Mouse (Mus musculus) liver, adult (tissue): Measurements from ENCODE around the gene Tubb2b.

Experiments
- GATA4 ChIP-seq: IDR thresholded peaks from 2 replicates; pipeline ENCODE4 v1.6.1; 2014; ENCODE audit warnings: mild to moderate bottlenecking, low read length; ENCODE audit not compliant: insufficient replicate concordance

Gene Tubb2b

DNA sequence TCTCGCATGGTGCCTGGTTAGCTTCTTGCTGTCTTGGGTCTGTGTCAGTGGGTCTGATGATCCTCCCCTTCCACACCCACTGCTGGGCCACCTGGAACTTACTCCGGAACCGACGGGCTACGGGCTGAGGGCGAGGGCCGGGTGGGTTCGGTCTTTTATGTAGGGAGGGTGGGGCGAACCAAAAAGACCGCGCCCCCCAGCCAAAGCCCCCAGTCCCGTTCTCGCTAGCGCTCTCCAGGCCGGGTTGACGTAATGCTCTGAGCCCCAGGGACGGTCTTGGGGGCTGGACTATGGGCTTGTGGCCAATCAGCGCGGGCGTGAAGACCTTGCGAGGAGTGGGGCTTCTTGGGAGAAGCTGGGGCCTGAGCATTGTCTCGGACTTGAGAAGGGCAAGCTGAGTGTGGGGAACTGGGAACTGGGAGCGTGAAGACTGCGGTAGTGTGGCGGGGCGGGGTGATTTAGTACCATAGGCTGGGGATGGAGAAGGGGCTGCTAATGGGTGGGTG, at the start of gene Tubb2b:
Gene Tubb2b, minus strand, starts transcription at position 241 of the 506 bp plus-strand sequence.
- no peak for TF ChIP-seq GATA4

DNA sequence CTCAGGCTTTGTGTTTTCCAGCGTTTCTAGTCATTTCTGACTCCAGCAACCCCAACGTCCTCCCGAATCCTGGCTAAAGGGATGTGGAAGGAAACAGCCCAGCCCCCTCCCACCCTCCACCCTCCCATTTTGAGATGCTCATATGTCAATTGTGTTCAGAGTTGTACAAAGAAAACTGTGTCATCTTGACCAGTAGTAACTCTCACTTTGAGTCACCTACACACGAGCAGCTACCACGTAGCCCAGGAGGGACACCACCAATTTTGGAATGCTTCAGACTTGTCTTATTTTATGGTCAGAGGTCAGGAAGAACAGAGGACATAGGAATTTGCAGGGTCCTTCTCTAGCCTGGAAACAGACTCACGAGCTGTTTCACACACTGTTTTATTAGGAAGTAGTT, 43.8 kb upstream of the Tubb2b start:
- TF ChIP-seq GATA4, result no peak

GRCm38 (mm10) chr13:34163304-34163975, 33.2 kb upstream of the Tubb2b start:
- no peak for TF ChIP-seq GATA4

DNA sequence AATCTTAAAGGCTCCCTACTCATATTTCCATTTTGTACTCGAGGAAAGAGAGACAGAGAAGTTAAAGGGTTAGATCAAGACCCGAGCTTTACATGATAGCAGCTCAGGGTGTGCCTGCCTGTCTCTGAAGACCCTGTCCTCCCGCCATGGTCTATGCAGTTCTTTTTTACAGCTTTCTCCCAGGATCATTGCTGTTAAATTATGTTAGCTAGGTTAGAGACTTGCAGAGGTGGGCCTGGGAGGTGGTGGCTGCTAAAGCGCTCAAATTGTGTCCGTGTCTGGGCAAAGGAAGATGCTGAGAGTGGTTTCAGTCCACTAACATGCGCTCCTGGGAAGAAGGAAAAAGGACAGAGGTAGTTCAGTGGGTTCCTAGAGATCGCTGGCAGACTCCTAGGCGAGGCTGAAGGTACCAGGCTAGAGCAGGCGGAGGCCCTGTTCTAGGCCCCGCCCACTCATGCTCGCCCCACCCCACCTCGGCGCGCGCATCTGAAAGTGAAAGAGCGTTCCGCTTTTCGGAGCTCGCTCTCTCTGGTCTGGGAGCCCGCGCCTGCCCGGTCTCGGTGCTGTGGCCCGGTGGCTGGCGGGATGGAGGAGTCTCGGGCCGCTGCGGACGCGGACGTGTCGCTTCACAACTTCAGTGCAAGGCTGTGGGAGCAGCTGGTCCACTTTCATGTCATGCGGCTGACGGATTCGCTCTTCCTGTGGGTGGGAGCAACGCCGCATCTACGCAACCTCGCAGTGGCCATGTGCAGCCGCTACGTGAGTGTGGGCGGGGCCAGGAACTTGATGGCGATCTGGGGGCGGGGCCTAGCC, 32.4 kb upstream of the Tubb2b start, which contains the start of gene Psmg4:
Gene Psmg4, plus strand, starts transcription at position 474 of the 813 bp plus-strand sequence.
- no peak for TF ChIP-seq GATA4

- no peak for TF ChIP-seq GATA4
Measured at GRCm38 (mm10) chr13:34159926-34160325, 29.7 kb upstream of the Tubb2b start.

DNA sequence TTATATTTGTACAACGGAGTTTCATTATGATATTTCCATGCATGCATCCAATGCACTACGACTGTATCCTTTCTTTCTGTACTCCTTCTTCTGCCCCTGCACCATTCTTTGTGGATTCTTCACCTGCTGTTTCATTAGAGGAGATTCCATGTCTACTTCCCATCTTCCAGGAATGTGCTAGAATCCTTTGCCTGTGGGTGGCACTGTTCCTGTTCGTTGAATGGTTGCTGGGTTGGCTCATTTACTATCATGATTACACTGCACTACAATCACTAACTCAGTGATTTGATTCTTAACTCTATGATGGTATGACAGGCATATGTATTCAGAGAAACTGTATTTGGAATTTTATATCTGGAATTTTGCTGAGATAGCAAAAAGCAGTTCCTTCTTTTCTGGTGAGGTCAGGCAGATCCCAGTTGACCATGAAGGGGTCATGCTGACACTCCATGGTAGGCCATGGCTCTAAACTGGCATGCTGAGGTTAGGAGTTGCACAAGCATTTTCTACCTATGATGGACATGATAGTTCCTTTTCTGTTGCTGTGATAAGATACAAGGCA, 27.4 kb upstream of the Tubb2b start:
- TF ChIP-seq GATA4, result no peak

- no peak for TF ChIP-seq GATA4
Measured at GRCm38 (mm10) chr13:34156840-34157185, 26.5 kb upstream of the Tubb2b start.

DNA sequence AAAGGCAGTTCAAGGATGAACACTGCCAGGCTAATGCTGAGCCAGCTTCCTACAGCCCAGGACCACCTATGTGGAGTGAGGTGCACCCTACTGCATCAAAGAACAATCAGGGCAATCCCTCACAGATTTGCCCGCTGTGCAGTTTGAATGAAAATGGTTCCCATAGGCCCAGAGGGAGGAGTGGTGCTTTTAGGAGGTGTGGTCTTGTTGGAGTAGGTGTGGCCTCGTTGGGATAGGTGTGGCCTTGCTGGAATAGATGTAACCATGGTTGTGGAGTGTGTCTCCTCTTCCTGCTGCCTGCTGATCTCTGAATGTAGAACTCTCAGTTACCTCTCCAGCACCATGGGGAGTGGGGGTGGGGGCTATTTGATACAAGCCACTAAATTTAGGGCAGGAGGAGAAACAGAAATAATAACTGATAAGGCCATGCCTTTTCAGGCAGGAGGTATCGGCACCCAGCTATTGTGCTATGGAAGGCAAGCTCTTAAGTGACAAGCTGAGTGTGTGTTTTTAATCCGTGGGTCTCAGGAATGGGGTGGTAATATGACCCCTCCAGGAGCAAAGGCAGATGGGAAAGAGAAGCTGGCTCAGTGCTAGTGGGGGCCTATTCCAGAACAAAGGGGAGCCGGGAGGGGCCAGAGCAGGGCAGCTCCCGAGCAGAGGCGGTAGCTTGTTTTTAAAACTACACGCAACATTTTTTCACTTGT, 26.0 kb upstream of the Tubb2b start:
- TF ChIP-seq GATA4, result no peak

DNA sequence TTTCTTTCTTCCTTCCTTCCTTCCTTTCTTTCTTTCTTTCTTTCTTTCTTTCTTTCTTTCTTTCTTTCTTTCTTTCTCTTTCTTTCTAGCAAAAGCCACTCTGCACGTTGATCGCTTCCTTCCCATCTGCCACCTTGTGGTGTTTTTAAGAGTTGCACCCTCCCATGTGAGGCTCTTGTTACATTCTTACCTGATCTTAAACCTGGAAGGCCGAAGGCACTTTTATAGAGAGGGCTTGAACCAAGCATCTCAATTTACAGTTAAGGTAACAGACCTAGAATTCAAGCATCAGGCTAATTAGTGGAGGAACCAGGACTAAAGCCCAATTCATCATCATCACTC, 24.6 kb upstream of the Tubb2b start:
- no peak for TF ChIP-seq GATA4

- no peak for TF ChIP-seq GATA4
Measured at GRCm38 (mm10) chr13:34154217-34154930, 24.1 kb upstream of the Tubb2b start.

- no peak for TF ChIP-seq GATA4
Measured at GRCm38 (mm10) chr13:34153254-34154011, 23.2 kb upstream of the Tubb2b start.

GRCm38 (mm10) chr13:34152695-34153094, 22.4 kb upstream of the Tubb2b start:
- TF ChIP-seq GATA4, result no peak

DNA sequence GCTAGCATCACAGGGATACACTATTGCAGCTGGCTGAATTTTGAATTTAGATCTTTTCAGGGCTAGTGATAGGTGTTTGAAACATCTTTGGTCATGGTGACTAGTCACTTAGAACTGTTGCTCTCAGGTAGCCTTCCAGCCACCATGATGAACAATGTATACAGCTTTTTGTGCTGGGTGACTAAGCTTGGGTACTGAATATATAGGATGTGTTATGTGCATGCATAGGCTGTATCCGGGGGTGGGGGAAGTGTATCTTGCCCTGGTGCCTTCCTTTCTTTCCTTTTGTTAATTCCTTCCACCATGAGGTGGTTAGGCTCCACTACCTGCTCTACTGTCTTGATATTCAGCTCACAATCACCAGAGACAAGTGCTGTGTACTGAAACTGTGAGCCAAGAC, 21.2 kb upstream of the Tubb2b start:
- TF ChIP-seq GATA4, result no peak
